Mouse (Mus musculus) CD4-positive naive resting alpha-beta T cell, adult 57 days (primary cell): ENCODE results near the gene Man1a. TPM values are rescaled to one million over a fixed set of nuclear protein-coding genes. Genes with fewer than 3 reads are reported as not detected.

Experiments used
- total RNA-seq: library from RNA; stranded (reverse); gene quantifications from one replicate; pipeline ENCODE4 v1.2.4, GENCODE M21; 2023

Gene Man1a
- total RNA-seq, result 115 TPM

DNA sequence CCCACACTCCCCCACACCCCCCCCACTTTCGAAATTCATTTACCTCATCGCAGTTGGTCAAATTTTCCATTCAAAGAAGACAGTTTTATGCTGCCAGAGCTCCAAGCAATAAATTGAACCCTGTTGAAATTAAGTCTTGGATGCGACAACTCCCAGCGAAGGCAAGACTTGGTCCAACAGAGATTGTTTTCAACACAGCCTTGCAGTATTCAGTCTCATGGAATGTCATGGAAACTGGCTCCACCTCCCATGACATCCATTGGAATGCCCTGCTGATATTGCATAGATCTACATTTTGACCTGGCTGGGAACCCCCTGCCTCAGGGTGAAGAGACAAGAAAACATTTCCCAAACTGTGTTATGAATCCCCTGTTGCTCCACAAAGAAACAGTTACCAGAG lies at the start of gene Man1a:
Gene Man1a, minus strand, starts transcription at position 190 of the 400 bp plus-strand sequence.

